In genomic region chr4:86668290-86669000, GRCm38 (mm10) we compare ENCODE assay signal across 8 mouse cellular contexts. TPM values are rescaled to one million over a fixed set of nuclear protein-coding genes. Genes with fewer than 3 reads are reported as not detected.
DNase-seq lines count a peak whose midpoint lies in the region; ATAC-seq and TF ChIP-seq lines count a peak whose summit lies in the region.

No protein-coding gene starts in this region.

- no peak overlapping the region for H3K27ac ChIP-seq in lung, embryonic 16.5 days (ENCODE audit: low read length)
- H3K27ac ChIP-seq in liver, embryonic 14.5 days, result peak overlapping the region; percentile 96
- H3K27ac ChIP-seq in stomach, postnatal 0 days (replicated peaks), result no peak overlapping the region
- no peak overlapping the region for H3K27ac ChIP-seq in layer of hippocampus, adult 2 months

- ATAC-seq in lung, embryonic 16.5 days (ENCODE audit: low read depth), result no peak
- peak; percentile 45 for ATAC-seq in granulocyte monocyte progenitor cell, adult 5-6 weeks (replicated peaks; ENCODE audit: poor library complexity, severe bottlenecking)
- ATAC-seq in liver, embryonic 14.5 days (ENCODE audit: insufficient read depth), result no peak
- no peak for ATAC-seq in stomach, postnatal 0 days (ENCODE audit: low FRiP score, low TSS enrichment)

- no peaks in the 10 kb centered on the region for H3K27me3 ChIP-seq in lung, embryonic 16.5 days (ENCODE audit: control insufficient read depth, insufficient read depth, low read depth, low read length)
- H3K27me3 ChIP-seq in liver, embryonic 14.5 days (ENCODE audit: control insufficient read depth, insufficient read depth, low read length), result no peaks in the 10 kb centered on the region
- no peaks in the 10 kb centered on the region for H3K27me3 ChIP-seq in stomach, postnatal 0 days (ENCODE audit: control insufficient read depth, insufficient read depth, low read length)

- no peak for TF ChIP-seq EP300 in liver, embryonic 14.5 days (IDR thresholded peaks at IDR 0.05; ENCODE audit: low read depth)
- no peak for TF ChIP-seq EP300 in stomach, postnatal 0 days (optimal IDR thresholded peaks at IDR 0.05)

- H3K4me3 ChIP-seq in lung, embryonic 16.5 days (ENCODE audit: low read length), result peak overlapping the region; percentile 76
- peak overlapping the region; percentile 93 for H3K4me3 ChIP-seq in liver, embryonic 14.5 days (ENCODE audit: insufficient read depth in 1 of 2, low read depth in 2 of 2, low read length in 2 of 2)
- H3K4me3 ChIP-seq in stomach, postnatal 0 days (ENCODE audit: low read depth, low read length), result peak overlapping the region; percentile 74
- no peak overlapping the region; the same call in 1 of the 2 replicates for H3K4me3 ChIP-seq in layer of hippocampus, adult 2 months

- TF ChIP-seq CTCF in liver, embryonic 14.5 days (IDR thresholded peaks at IDR 0.05; ENCODE audit: low read depth), result no peak
- TF ChIP-seq CTCF in stomach, postnatal 0 days (IDR thresholded peaks at IDR 0.05; ENCODE audit: low read depth), result no peak
- TF ChIP-seq CTCF in layer of hippocampus, adult 2 months (conservative IDR thresholded peaks at IDR 0.05), result no peak

- H3K4me1 ChIP-seq in lung, embryonic 16.5 days (replicated peaks; ENCODE audit: control insufficient read depth, insufficient read depth, low read length), result peaks cover 18% of the 10 kb centered on the region; the same call in 1 of the 2 replicates
- peaks cover 70 to 72% of the 10 kb centered on the region in 2 experiments for H3K4me1 ChIP-seq in liver, embryonic 14.5 days (replicated peaks; ENCODE audit: control insufficient read depth in 2 of 2, insufficient read depth in 2 of 2, low read length in 1 of 2)
- no peaks in the 10 kb centered on the region; the same call in 1 of the 2 replicates for H3K4me1 ChIP-seq in stomach, postnatal 0 days (replicated peaks; ENCODE audit: control insufficient read depth, insufficient read depth)

- no peak for DNase-seq in lung, postnatal 14 days
- DNase-seq in liver, embryonic 14.5 days (ENCODE audit: low read depth in 3 of 3, low spot score in 3 of 3), result no peak
- DNase-seq in stomach, postnatal 0 days (ENCODE audit: low spot score), result no peak
- DNase-seq in layer of hippocampus, adult 2 months (ENCODE audit: low spot score in 2 of 2), result no peak
- no peak for DNase-seq in urinary bladder, postnatal 4 days (ENCODE audit: low spot score in 2 of 2)
- no peak for DNase-seq in frontal cortex, postnatal 14 days (ENCODE audit: low spot score in 2 of 2)

- H3K9ac ChIP-seq in lung, embryonic 16.5 days (ENCODE audit: low read length), result peak overlapping the region; percentile 86
- peak overlapping the region; percentile 98 for H3K9ac ChIP-seq in liver, embryonic 14.5 days (replicated peaks)
- no peak overlapping the region for H3K9ac ChIP-seq in stomach, postnatal 0 days (ENCODE audit: low read length)

- peak overlapping the region; percentile 66 for H3K4me2 ChIP-seq in lung, embryonic 16.5 days (ENCODE audit: low read depth, low read length)
- H3K4me2 ChIP-seq in liver, embryonic 14.5 days (ENCODE audit: low read depth), result peak overlapping the region; percentile 70
- peak overlapping the region; percentile 68 for H3K4me2 ChIP-seq in stomach, postnatal 0 days (replicated peaks; ENCODE audit: low read depth)

- peaks cover 7% of the 10 kb centered on the region for H3K36me3 ChIP-seq in lung, embryonic 16.5 days (ENCODE audit: control insufficient read depth, insufficient read depth, low read length)
- H3K36me3 ChIP-seq in liver, embryonic 14.5 days (replicated peaks; ENCODE audit: control insufficient read depth, insufficient read depth, low read depth), result peaks cover 47% of the 10 kb centered on the region
- H3K36me3 ChIP-seq in stomach, postnatal 0 days (ENCODE audit: control insufficient read depth, insufficient read depth, low read length), result peaks cover 5% of the 10 kb centered on the region; the same call in 1 of the 2 replicates

- 95% methylated on average over 14 of the region's 14 CpGs for WGBS in lung, embryonic 16.5 days
- 77% methylated on average over 14 of the region's 14 CpGs for WGBS in liver, embryonic 14.5 days (ENCODE audit: insufficient replicate concordance)
- 96% methylated on average over 14 of the region's 14 CpGs for WGBS in stomach, postnatal 0 days

- no peaks in the 10 kb centered on the region for H3K9me3 ChIP-seq in lung, embryonic 16.5 days (ENCODE audit: control insufficient read depth, low read length)
- no peaks in the 10 kb centered on the region for H3K9me3 ChIP-seq in liver, embryonic 14.5 days (ENCODE audit: control insufficient read depth, low read length)
- no peaks in the 10 kb centered on the region for H3K9me3 ChIP-seq in stomach, postnatal 0 days (ENCODE audit: control insufficient read depth, low read length)

RNA-seq across cellular contexts. Expression of gene Plin2, which starts 1.4 kb away (rescaled TPM):
- 152 and 162 TPM in 2 replicates for polyA plus RNA-seq in lung, embryonic 16.5 days (2015; fragmentation: Nextera tagmentation; extraction: Ambion mirVana)
- 51.6 and 63.3 TPM in 2 replicates for total RNA-seq in granulocyte monocyte progenitor cell, adult 5-6 weeks (2014; fragmentation: Nextera tagmentation)
- 73.6 and 73.7 TPM in 2 replicates for total RNA-seq in granulocyte monocyte progenitor cell, adult 5-6 weeks (2017)
- 89.7 and 108 TPM in 2 replicates for polyA plus RNA-seq in liver, embryonic 14.5 days (2012; rRNA removed)
- 159 and 166 TPM in 2 replicates for polyA plus RNA-seq in liver, embryonic 14.5 days (2014; fragmentation: Nextera tagmentation; extraction: Ambion mirVana)
- 50.7 and 57.8 TPM in 2 replicates for polyA plus RNA-seq in stomach, postnatal 0 days (2015; fragmentation: Nextera tagmentation; extraction: Ambion mirVana)
- total RNA-seq in layer of hippocampus, adult 2 months (2021), result 10 to 100 TPM; 10.8 to 13.6 TPM

RNA-seq across cellular contexts. Expression of gene Haus6, which starts 56.6 kb away (rescaled TPM):
- 18.1 and 21.2 TPM in 2 replicates for polyA plus RNA-seq in lung, embryonic 16.5 days (2015; fragmentation: Nextera tagmentation; extraction: Ambion mirVana)
- 22.5 and 23.3 TPM in 2 replicates for total RNA-seq in granulocyte monocyte progenitor cell, adult 5-6 weeks (2014; fragmentation: Nextera tagmentation)
- 28.9 and 32.2 TPM in 2 replicates for total RNA-seq in granulocyte monocyte progenitor cell, adult 5-6 weeks (2017)
- polyA plus RNA-seq in liver, embryonic 14.5 days (2012; rRNA removed), result 3.8 and 5.7 TPM in 2 replicates
- polyA plus RNA-seq in liver, embryonic 14.5 days (2014; fragmentation: Nextera tagmentation; extraction: Ambion mirVana), result 12.7 and 14.2 TPM in 2 replicates
- polyA plus RNA-seq in stomach, postnatal 0 days (2015; fragmentation: Nextera tagmentation; extraction: Ambion mirVana), result 3.4 and 4.4 TPM in 2 replicates
- total RNA-seq in layer of hippocampus, adult 2 months (2021), result 1 to 10 TPM; 8.2 to 9.3 TPM
